Mouse (Mus musculus) liver, adult (tissue): ENCODE data around the gene Mettl14.

Source experiments
- GATA4 ChIP-seq: IDR thresholded peaks from 2 replicates; pipeline ENCODE4 v1.6.1; 2014; ENCODE audit warnings: mild to moderate bottlenecking, low read length; ENCODE audit not compliant: insufficient replicate concordance

The Mettl14 gene

DNA sequence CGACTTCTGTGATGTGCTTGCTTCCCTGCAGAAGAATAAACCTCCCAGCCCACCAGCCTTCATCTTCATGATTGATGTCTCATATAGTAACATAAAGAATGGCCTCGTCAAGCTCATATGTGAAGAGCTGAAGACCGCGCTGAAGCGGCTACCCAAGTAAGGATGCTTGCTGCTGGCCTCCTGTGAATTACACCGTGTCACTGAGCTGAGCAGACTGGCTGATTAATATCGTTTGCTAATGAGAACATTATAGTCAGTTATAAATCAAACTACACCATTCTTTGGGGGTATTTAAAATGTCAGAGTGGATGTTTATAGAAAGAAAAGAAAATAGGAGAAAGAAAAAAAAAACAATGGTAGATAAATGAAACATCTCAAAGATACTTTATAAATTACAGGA lies 49.5 kb downstream of the Mettl14 start:
- TF ChIP-seq GATA4: no peak

DNA sequence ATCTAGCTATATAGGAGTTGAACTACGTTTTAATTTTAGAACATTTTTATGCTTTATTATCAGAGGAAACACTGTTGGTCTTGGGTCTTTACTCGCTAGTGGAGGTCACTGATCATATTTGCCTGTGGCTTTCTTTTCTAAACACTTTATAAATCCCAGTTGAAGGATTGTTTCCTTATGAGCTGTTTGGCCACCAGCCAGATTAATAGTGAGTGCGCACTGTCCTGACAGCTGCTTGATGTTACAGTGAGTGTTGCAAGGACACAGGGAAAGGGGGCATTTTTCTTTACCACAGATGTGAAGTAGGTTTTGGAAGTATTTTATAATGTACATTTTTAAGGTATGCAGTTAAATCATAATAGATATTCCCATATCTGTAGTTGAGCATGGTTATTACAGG lies 50.4 kb downstream of the Mettl14 start:
- TF ChIP-seq GATA4: no peak

DNA sequence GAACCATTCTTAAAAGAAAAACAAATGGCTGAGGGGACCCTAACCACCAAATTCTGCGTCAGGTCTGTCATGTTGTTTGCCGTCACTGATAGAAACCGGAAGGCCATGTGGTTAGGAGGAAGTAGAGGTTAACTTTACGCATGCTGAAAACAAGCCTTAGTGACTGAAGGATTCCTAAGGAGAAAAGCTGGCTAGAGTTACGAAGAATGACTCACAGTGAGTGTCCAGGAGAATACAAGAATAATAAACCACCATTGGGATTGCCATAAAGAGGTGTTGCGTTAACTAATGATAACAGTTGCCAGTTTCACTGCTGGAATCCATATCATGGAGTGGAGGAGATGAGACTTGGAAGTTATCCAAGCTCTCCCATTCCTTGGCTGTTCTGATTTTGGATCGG lies 51.0 kb downstream of the Mettl14 start:
- no peak for TF ChIP-seq GATA4

DNA sequence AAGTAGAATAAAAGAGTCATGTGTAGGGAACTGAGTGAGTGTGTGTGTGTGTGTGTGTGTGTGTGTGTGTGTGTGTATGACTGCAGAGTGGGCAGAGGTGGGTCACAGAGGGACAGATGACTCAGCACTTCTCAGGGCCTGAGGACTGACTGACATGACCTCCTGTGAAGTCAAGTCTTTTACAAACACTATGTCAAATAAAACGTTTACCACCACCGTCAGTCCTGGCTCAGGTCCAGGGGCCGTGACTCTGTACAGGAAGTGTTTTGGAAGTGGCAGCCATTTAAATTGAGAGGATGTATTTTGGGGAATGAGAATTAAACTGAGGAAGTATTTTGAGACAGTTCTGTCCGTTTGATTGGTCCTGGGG lies 52.9 kb downstream of the Mettl14 start:
- TF ChIP-seq GATA4: no peak

DNA sequence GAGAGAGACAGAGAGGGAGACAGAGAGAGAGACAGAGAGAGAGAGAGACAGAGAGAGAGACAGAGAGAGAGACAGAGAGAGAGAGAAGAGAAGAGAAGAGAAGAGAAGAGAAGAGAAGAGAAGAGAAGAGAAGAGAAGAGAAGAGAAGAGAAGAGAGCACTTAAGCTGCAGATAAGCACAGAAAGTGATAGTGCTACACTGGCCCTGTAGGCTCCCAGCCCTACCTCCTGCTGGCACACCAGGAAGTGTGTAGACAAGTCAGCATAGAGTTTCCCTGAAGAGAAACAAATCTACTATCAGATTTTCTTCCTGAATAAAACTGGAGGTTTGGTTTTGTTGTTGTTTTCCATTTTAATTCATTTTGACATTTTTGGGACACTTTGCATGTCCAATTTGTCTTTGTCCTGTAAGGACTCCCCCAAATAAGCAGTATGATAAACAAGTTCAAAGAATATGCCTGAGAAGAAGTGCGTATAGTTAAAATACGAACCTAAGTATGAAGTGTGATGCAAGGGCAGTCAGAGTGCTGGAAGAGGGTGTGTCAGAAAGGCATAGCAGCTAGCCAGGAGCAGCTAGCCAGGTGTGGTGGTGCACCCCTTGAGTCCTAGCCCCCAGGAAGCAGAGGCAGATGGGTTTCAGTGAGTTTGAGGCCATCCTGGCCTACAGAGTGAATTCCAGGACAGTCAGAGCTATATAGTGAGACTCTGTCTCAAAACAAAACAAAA lies 53.4 kb downstream of the Mettl14 start:
- TF ChIP-seq GATA4: no peak

DNA sequence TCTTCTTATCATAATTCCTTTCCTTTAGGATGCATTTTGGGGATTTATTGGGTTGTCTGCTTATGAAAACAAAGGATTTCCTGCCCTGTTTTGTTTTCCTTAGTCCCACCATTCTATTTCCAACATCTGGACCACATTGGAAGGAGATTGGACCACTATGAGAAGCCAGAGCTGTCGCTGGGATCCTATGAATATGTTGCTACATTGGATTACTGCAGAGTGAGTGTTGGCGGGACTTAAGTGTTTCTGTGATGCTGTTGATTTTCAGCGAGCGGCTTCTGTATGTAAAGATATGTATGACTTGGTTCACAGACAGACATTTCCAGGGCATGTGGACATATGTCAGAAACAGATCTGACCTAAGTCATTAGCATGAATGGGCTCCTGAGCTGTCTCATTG lies 55.7 kb downstream of the Mettl14 start:
- TF ChIP-seq GATA4: no peak

DNA sequence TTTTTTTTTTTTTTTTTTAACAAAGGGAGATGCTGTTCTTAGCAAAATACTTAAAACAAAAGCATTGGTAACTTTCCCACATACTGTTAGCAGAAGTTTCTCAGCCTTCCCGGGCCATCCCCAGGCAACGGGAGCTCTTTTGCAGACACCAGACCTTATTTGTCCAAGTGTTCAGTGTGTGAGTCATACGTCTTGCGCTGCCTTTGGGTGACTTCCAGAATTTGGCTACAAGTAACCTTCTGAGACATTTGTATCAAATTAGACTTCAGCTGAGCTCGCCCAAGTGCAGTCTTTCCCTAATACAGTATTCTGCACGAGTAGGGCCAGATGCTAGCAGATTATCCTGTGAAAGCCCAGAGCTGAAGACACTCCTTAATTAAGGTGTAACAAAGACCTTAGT lies 56.7 kb downstream of the Mettl14 start:
- no peak for TF ChIP-seq GATA4

DNA sequence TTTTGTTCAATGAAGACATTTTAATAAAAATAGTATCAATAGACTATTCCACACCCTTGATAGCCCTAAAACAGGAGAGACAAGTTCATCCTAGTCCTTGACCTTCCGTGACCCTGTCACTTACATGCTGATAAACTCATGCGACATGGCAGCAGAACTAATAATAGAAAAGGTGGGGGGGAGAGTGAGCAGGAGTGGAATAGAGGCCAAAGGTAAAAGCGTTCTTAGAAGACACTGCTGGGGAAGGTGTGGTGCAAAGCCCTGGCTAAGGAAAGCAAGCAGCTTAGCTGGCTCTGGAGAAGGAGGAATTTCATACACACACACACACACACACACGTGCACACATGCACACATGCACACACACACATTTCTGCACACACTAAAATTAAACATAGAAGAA lies 61.6 kb downstream of the Mettl14 start:
- no peak for TF ChIP-seq GATA4

DNA sequence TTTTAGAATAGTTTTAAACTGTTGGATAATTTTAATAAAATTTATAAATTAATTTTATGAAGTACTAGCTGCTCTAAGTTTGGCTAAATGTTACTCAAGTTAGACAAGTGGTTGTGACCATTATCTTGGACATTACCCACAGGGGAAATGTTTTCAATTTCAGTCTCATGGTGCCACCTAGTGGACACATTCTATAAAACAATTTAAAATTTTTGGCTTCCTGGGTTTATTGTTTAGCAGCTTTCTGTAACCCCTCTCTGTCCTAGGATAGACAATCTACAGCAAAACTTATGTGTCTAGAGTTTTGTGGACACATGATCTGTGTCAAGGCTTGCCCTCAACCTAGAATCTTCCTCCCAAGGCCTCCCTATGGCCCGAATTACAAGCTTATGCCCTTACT lies 63.8 kb downstream of the Mettl14 start:
- no peak for TF ChIP-seq GATA4

DNA sequence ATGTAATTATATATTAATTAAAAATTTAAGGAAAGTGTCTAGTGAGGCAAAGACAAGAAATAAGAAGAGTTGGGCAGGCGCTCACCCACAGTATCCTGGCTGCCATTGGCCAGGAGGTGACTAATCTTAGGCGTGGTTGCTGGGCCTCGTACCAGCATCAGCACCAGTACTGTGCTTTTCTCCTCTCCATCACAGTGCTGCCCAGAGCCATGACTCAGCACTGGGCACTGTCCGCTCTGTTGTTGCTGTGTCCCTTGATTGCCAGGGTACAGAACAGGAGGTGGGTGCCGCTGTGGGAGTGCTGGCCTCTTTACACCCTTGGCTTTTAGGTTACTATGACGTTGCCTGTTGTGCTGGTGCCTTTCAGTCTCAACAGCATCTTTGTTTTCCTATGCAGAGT lies 64.3 kb downstream of the Mettl14 start:
- TF ChIP-seq GATA4: no peak

DNA sequence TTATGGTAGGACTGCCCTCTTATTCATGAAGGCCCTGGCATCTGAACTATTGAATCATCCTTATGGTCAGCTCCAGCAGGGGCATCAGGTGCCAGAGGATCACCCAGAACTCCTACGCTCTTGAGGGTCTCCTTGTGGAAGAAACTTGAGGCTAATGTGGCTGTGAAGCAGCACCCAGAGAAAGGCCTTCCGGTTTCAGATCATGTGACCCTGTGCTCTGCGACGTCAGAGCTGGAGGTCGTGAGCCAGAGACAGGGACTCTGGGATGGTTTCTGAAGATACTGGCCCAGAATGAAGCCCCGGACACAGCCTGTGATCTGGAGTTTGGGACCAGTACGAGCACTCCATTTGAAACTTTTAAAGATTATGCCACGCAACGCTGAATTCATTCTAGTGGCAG lies 65.6 kb downstream of the Mettl14 start:
- no peak for TF ChIP-seq GATA4
